Mouse (Mus musculus) ES-Bruce4 (cell line): Measurements from ENCODE around the gene Sgms1.

Experiments
- CTCF ChIP-seq: IDR thresholded peaks from one replicate; pipeline ENCODE4 v1.8.1; 2011; ENCODE audit warnings: low read depth, low read length
- POLR2A ChIP-seq: IDR thresholded peaks from one replicate; pipeline ENCODE4 v1.8.1; 2011; ENCODE audit warnings: low read length; ENCODE audit not compliant: insufficient read depth

GRCm38 (mm10) chr19:32230301-32230700, 159.2 kb downstream of the Sgms1 start:
- TF ChIP-seq POLR2A (no peak), CTCF (no peak)
